Mouse (Mus musculus): ENCODE results near the gene Lrch1.

- TF ChIP-seq EP300 (IDR thresholded peaks at IDR 0.05; ENCODE audit: low read depth) (no peak), CTCF (IDR thresholded peaks at IDR 0.05; ENCODE audit: low read depth) (no peak)
These were observed 112.7 kb downstream of the Lrch1 start for GRCm38 (mm10) chr14:74835010-74835409.

All from liver, embryonic 14.5 days (tissue).